Mouse (Mus musculus): ENCODE data around the gene Lhcgr. TPM values are rescaled to one million over a fixed set of nuclear protein-coding genes. Genes with fewer than 3 reads are reported as not detected.
A peak's percentile ranks its signal among the peaks of the same experiment; 100 is the strongest.

Gene Lhcgr
- polyA plus RNA-seq, 1 experiment: not detected

DNA sequence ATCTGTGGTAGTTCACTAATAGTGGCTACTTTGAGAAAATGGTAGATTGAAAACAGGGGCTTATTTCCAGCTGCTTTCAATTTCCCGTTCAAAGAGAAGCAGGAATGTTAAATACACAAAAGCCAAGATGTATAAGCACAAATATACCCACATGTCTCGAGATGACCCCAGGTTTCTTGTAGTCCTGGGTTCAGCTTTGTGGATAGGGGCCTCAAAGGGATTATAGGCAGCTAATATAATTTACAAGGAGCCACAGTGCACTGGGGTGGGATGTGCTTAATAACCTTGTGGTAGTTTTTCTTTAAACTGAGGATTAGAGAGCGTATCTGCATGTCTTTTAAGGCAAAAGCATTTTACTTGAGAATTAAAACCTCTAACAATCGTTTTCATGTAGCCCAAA is 121.0 kb downstream of the Lhcgr start:
- TF ChIP-seq CTCF (IDR thresholded peaks at IDR 0.05; ENCODE audit: low read depth, low read length) (no peak), POLR2A (IDR thresholded peaks at IDR 0.05; ENCODE audit: borderline replicate concordance, low read depth, low read length) (no peak)
- H3K4me3 ChIP-seq (ENCODE audit: insufficient read depth, low read length): no peak overlapping the region
- H3K4me1 ChIP-seq (ENCODE audit: control insufficient read depth, insufficient read depth, low read length): peaks cover 3% of the 10 kb centered on the region; the same call in 1 of the 2 replicates
- no peak overlapping the region for H3K27ac ChIP-seq (ENCODE audit: insufficient read depth, low read depth, low read length)

DNA sequence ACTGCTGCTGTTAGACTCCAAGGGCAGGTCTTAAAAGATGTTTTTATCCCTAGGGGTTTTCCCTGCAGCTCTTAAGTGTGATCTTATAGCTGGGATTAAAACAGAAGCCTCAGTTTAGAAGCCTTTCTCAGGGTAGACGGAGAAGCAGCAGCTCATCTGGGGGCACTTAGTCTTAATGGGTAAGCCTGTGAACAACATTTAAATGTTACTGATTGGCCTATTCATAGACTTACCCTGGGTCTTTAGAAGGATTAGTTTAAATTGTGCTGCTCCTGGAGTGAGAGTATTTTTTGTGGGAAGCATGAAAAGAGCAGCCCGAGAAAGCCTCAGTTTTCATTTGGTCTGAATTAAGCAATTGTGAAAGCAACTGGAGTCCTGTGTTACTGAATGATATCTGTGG is 121.9 kb downstream of the Lhcgr start:
- Histone ChIP-seq H3K27ac (ENCODE audit: insufficient read depth, low read depth, low read length) (no peak overlapping the region), H3K4me3 (ENCODE audit: insufficient read depth, low read length) (no peak overlapping the region), H3K4me1 (ENCODE audit: control insufficient read depth, insufficient read depth, low read length) (peaks cover 3% of the 10 kb centered on the region; the same call in 1 of the 2 replicates)
- TF ChIP-seq CTCF (IDR thresholded peaks at IDR 0.05; ENCODE audit: low read depth, low read length) (no peak), POLR2A (IDR thresholded peaks at IDR 0.05; ENCODE audit: borderline replicate concordance, low read depth, low read length) (no peak)

DNA sequence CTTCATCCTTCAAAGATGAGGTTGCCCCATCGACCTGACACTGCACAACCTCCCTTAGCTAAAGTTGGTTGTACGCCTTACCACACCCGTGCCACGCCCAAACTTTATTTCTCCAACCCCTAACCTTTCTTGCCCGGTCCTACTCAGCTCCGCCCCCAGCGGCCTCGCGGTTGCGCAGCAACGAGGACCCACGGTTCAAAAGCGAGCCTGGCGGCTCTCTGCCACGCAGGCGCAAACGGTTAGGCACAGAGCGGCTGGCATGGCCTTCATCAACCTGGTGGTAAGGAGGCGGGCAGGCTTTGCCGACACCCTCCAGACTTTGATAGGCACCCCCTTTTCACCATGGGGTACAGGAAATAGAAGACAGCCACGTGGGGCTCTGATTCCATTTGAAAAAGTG is 123.3 kb downstream of the Lhcgr start, which contains the start of gene Gtf2a1l:
Gene Gtf2a1l (plus strand): TSS at position 209 of the 400 bp plus-strand sequence.
- H3K4me3 ChIP-seq (ENCODE audit: insufficient read depth, low read length): peak within 1 kb of the TSS; percentile 25; the same call in 1 of the 2 replicates
- H3K4me1 ChIP-seq (ENCODE audit: control insufficient read depth, insufficient read depth, low read length): peaks cover 3% of the 10 kb centered on the region; the same call in 1 of the 2 replicates
- H3K27ac ChIP-seq (ENCODE audit: insufficient read depth, low read depth, low read length): no peak within 1 kb of the TSS
- TF ChIP-seq CTCF (IDR thresholded peaks at IDR 0.05; ENCODE audit: low read depth, low read length) (no peak), POLR2A (IDR thresholded peaks at IDR 0.05; ENCODE audit: borderline replicate concordance, low read depth, low read length) (no peak)

Other genes with a start within 250 kb of the Lhcgr start
- 0.55 TPM in 2 replicates for gene Ston1, start 194.3 kb downstream of the Lhcgr start, polyA plus RNA-seq (2012; ENCODE audit: insufficient read depth, insufficient read length, missing spikeins)
- not detected in 2 replicates for gene Gtf2a1l, start 123.3 kb downstream of the Lhcgr start, polyA plus RNA-seq (2012; ENCODE audit: insufficient read depth, insufficient read length, missing spikeins)